Mouse (Mus musculus) heart, embryonic 14.5 days (tissue): ENCODE results near the gene Rhot2. TPM values are rescaled to one million over a fixed set of nuclear protein-coding genes. Genes with fewer than 3 reads are reported as not detected.
"Not testable (repeated sequence)": the region's sequence is repeated elsewhere in the genome, so short reads cannot be mapped to it uniquely, and the experiment has no call there.

Source experiments
- ATAC-seq: fragments of 200-750 bp; cut with Nextera tagmentation; 2 replicates; pipeline ENCODE4 v1.8.0; 2017; ENCODE audit warnings: low read depth, moderate TSS enrichment; ENCODE audit not compliant: insufficient number of reproducible peaks, insufficient read depth, low FRiP score
- H3K27ac ChIP-seq, 2 experiments: fragments of 200-500 bp in 1 of 2; fragments of 300-500 bp in 1 of 2; sonication (generic) in 1 of 2; replicated peaks in 1 of 2; 2 replicates each; pipeline ENCODE4 v1.5.1; 2012 to 2014; ENCODE audit warnings: low read depth in 2 of 2, low read length in 2 of 2, control low read depth in 1 of 2, mild to moderate bottlenecking in 1 of 2, mixed read lengths in 1 of 2; ENCODE audit not compliant: control insufficient read depth in 1 of 2, insufficient read depth in 1 of 2
- H3K27me3 ChIP-seq: fragments of 300-500 bp; sonication (generic); 2 replicates; pipeline ENCODE4 v1.6.1; 2014; ENCODE audit warnings: mild to moderate bottlenecking, low read length, control low read depth; ENCODE audit not compliant: control insufficient read depth, insufficient read depth
- H3K36me3 ChIP-seq: fragments of 300-500 bp; sonication (generic); 2 replicates; pipeline ENCODE4 v1.6.1; 2014; ENCODE audit warnings: mild to moderate bottlenecking, control low read depth, low read length, mixed read lengths; ENCODE audit not compliant: control insufficient read depth, insufficient read depth
- H3K4me1 ChIP-seq, 2 experiments: fragments of 200-500 bp in 1 of 2; fragments of 300-500 bp in 1 of 2; sonication (generic) in 1 of 2; 2 replicates each; pipeline ENCODE4 v1.6.1; 2012 to 2014; ENCODE audit warnings: low read length in 2 of 2, control low read depth in 1 of 2, mixed read lengths in 1 of 2; ENCODE audit not compliant: control insufficient read depth in 2 of 2, insufficient read depth in 2 of 2
- H3K4me2 ChIP-seq: fragments of 300-500 bp; sonication (generic); 2 replicates; pipeline ENCODE4 v1.6.1; 2014; ENCODE audit warnings: mild to moderate bottlenecking, low read length
- H3K4me3 ChIP-seq, 2 experiments: fragments of 200-500 bp in 1 of 2; fragments of 300-500 bp in 1 of 2; sonication (generic) in 1 of 2; 2 replicates each; pipeline ENCODE4 v1.5.1; 2012 to 2014; ENCODE audit warnings: low read length in 2 of 2, mild to moderate bottlenecking in 2 of 2, control low read depth in 1 of 2, low read depth in 1 of 2, moderate library complexity in 1 of 2; ENCODE audit not compliant: control insufficient read depth in 1 of 2, insufficient read depth in 1 of 2
- H3K9ac ChIP-seq: fragments of 300-500 bp; sonication (generic); 2 replicates; pipeline ENCODE4 v1.6.1; 2014; ENCODE audit warnings: mild to moderate bottlenecking, low read length
- H3K9me3 ChIP-seq: fragments of 300-500 bp; sonication (generic); 2 replicates; pipeline ENCODE4 v1.6.1; 2016; ENCODE audit warnings: low read length, control low read depth; ENCODE audit not compliant: control insufficient read depth
- WGBS: fragments of 180-500 bp; shearing (Covaris S2); extraction: QIAGEN DNeasy Blood & Tissue Kit; methylation state at CpG from one replicate; pipeline ENCODE4 v1.1.7; 2014; 5-methylcytosine and 5-hydroxymethylcytosine counted together
- polyA plus RNA-seq: library from polyadenylated mRNA; unstranded; fragments of >200 nt; fragmentation: Nextera tagmentation; extraction: Ambion mirVana; gene quantifications from 2 replicates; pipeline ENCODE4 v1.2.1, GENCODE M21; 2014

Rhot2 gene
- polyA plus RNA-seq, 1 experiment from 2014 or later = 12.7 TPM

- Histone ChIP-seq H3K4me2 (peak overlapping the region; percentile 90), H3K27me3 (no peaks in the 10 kb centered on the region), H3K36me3 (peaks cover 16% of the 10 kb centered on the region; the same call in 1 of the 2 replicates), H3K9me3 (no peaks in the 10 kb centered on the region), H3K9ac (peak overlapping the region; percentile 81), H3K27ac (peak overlapping the region; percentile 51 to 89), H3K4me3 (peak overlapping the region; percentile 58 to 77), H3K4me1 (peaks cover 13 to 23% of the 10 kb centered on the region in 2 experiments)
- no peak for ATAC-seq
- 9% methylated on average over 14 of the region's 14 CpGs for WGBS
Measured at GRCm38 (mm10) chr17:25874148-25874720, 29.6 kb upstream of the Rhot2 start.

GRCm38 (mm10) chr17:25873405-25874147, 28.9 kb upstream of the Rhot2 start:
- 71% methylated on average over 11 of the region's 11 CpGs for WGBS
- Histone ChIP-seq H3K27me3 (no peaks in the 10 kb centered on the region), H3K4me1 (peaks cover 16 to 29% of the 10 kb centered on the region in 2 experiments), H3K4me2 (peak overlapping the region; percentile 90), H3K36me3 (peaks cover 10% of the 10 kb centered on the region; the same call in 1 of the 2 replicates), H3K27ac (peak overlapping the region in 1 of 2 experiments; percentile 89; a peak in 2 of 4 replicates), H3K9ac (peak overlapping the region; percentile 81), H3K4me3 (no peak overlapping the region), H3K9me3 (no peaks in the 10 kb centered on the region)
- ATAC-seq = no peak

- no peak overlapping the region for H3K4me3 ChIP-seq
- H3K4me1 ChIP-seq = peaks cover 16 to 29% of the 10 kb centered on the region in 2 experiments
- WGBS = 77% methylated on average over 3 of the region's 3 CpGs
- H3K27ac ChIP-seq = no peak overlapping the region
- H3K4me2 ChIP-seq = no peak overlapping the region
- no peaks in the 10 kb centered on the region for H3K9me3 ChIP-seq
- ATAC-seq = no peak
- no peaks in the 10 kb centered on the region for H3K27me3 ChIP-seq
- peaks cover 1% of the 10 kb centered on the region; the same call in 1 of the 2 replicates for H3K36me3 ChIP-seq
- H3K9ac ChIP-seq = no peak overlapping the region
Measured at GRCm38 (mm10) chr17:25872676-25873075, 28.0 kb upstream of the Rhot2 start.

GRCm38 (mm10) chr17:25871566-25871965, 26.9 kb upstream of the Rhot2 start:
- not testable (repeated sequence) for H3K4me2 ChIP-seq, H3K9me3 ChIP-seq, H3K9ac ChIP-seq, ATAC-seq, H3K27me3 ChIP-seq, H3K4me3 ChIP-seq, H3K27ac ChIP-seq, H3K36me3 ChIP-seq
- H3K4me1 ChIP-seq = peaks cover 20 to 34% of the 10 kb centered on the region in 2 experiments

- Histone ChIP-seq H3K4me1 (peaks cover 13 to 30% of the 10 kb centered on the region in 2 experiments), H3K9ac (no peak overlapping the region), H3K27ac (no peak overlapping the region), H3K4me3 (no peak overlapping the region), H3K36me3 (peaks cover 11% of the 10 kb centered on the region; the same call in 1 of the 2 replicates), H3K27me3 (no peaks in the 10 kb centered on the region), H3K4me2 (no peak overlapping the region), H3K9me3 (no peaks in the 10 kb centered on the region)
- ATAC-seq = no peak
- 89% methylated on average over 2 of the region's 2 CpGs for WGBS
Measured at GRCm38 (mm10) chr17:25869954-25870353, 25.3 kb upstream of the Rhot2 start.

GRCm38 (mm10) chr17:25869498-25869897, 24.8 kb upstream of the Rhot2 start:
- 90% methylated on average over 8 of the region's 8 CpGs for WGBS
- no peak overlapping the region for H3K27ac ChIP-seq
- no peaks in the 10 kb centered on the region for H3K27me3 ChIP-seq
- H3K4me1 ChIP-seq = peaks cover 13 to 29% of the 10 kb centered on the region in 2 experiments
- ATAC-seq = no peak
- H3K4me2 ChIP-seq = no peak overlapping the region
- H3K9ac ChIP-seq = no peak overlapping the region
- H3K4me3 ChIP-seq = no peak overlapping the region
- peaks cover 15% of the 10 kb centered on the region for H3K36me3 ChIP-seq
- H3K9me3 ChIP-seq = no peaks in the 10 kb centered on the region

- Histone ChIP-seq H3K27ac (peak within 1 kb of the TSS; percentile 73 to 97), H3K27me3 (no peaks in the 10 kb centered on the region), H3K4me1 (peaks cover 7 to 21% of the 10 kb centered on the region in 2 experiments), H3K4me2 (peak within 1 kb of the TSS; percentile 86), H3K36me3 (peaks cover 23% of the 10 kb centered on the region), H3K4me3 (peak within 1 kb of the TSS; percentile 84 to 92), H3K9me3 (no peaks in the 10 kb centered on the region), H3K9ac (peak within 1 kb of the TSS; percentile 93)
- WGBS = 1% methylated on average over 24 of the region's 24 CpGs
- ATAC-seq = peak; percentile 79
Measured at GRCm38 (mm10) chr17:25868601-25869191, 24.0 kb upstream of the Rhot2 start, which contains the start of gene Mcrip2. Mcrip2 (minus strand) TSS chr17:25868764.
